Mouse (Mus musculus) heart, embryonic 11.5 days (tissue): ENCODE results near the gene Sympk. TPM values are rescaled to one million over a fixed set of nuclear protein-coding genes. Genes with fewer than 3 reads are reported as not detected.

ENCODE experiments used
- ATAC-seq: fragments of 200-750 bp; cut with Nextera tagmentation; replicated peaks from 2 replicates; pipeline ENCODE4 v1.8.0; 2017; ENCODE audit warnings: moderate library complexity; ENCODE audit not compliant: insufficient number of reproducible peaks, low FRiP score, low TSS enrichment
- H3K27ac ChIP-seq: fragments of 300-500 bp; sonication (generic); 2 replicates; pipeline ENCODE4 v1.5.1; 2014; ENCODE audit warnings: mild to moderate bottlenecking, low read depth, low read length
- H3K27me3 ChIP-seq: fragments of 300-500 bp; sonication (generic); 2 replicates; pipeline ENCODE4 v1.6.1; 2014; ENCODE audit warnings: mild to moderate bottlenecking, low read length, mixed read lengths; ENCODE audit not compliant: control insufficient read depth, insufficient read depth
- H3K36me3 ChIP-seq: fragments of 300-500 bp; sonication (generic); 2 replicates; pipeline ENCODE4 v1.6.1; 2014; ENCODE audit warnings: mild to moderate bottlenecking, low read length, moderate library complexity, mixed read lengths; ENCODE audit not compliant: control insufficient read depth, insufficient read depth
- H3K4me1 ChIP-seq: fragments of 300-500 bp; sonication (generic); 2 replicates; pipeline ENCODE4 v1.6.1; 2014; ENCODE audit warnings: low read length; ENCODE audit not compliant: control insufficient read depth, insufficient read depth
- H3K4me2 ChIP-seq: fragments of 300-500 bp; sonication (generic); 2 replicates; pipeline ENCODE4 v1.6.1; 2014; ENCODE audit warnings: mild to moderate bottlenecking, moderate library complexity
- H3K4me3 ChIP-seq: fragments of 300-500 bp; sonication (generic); 2 replicates; pipeline ENCODE4 v1.5.1; 2014; ENCODE audit warnings: low read depth, low read length
- H3K9ac ChIP-seq: fragments of 300-500 bp; sonication (generic); 2 replicates; pipeline ENCODE4 v1.6.1; 2014; ENCODE audit warnings: mild to moderate bottlenecking, low read depth, low read length, moderate library complexity
- H3K9me3 ChIP-seq: fragments of 300-500 bp; sonication (generic); replicated peaks from 2 replicates; pipeline ENCODE4 v1.6.1; 2016; ENCODE audit warnings: low read length; ENCODE audit not compliant: control insufficient read depth
- WGBS: fragments of 180-500 bp; shearing (Covaris S2); extraction: QIAGEN DNeasy Blood & Tissue Kit; methylation state at CpG from one replicate; pipeline ENCODE4 v1.1.7; 2014; ENCODE audit not compliant: insufficient replicate concordance; 5-methylcytosine and 5-hydroxymethylcytosine counted together
- polyA plus RNA-seq: library from polyadenylated mRNA; unstranded; fragments of >200 nt; fragmentation: Nextera tagmentation; extraction: Ambion mirVana; gene quantifications from 2 replicates; pipeline ENCODE4 v1.2.1, GENCODE M21; 2014

Sympk gene
- polyA plus RNA-seq, 1 experiment from 2014 or later = 17.6 TPM

- ATAC-seq = peak; percentile 1; the same call in 1 of the 2 replicates
Observed at GRCm38 (mm10) chr7:18991660-18992293, 32.4 kb upstream of the Sympk start.

GRCm38 (mm10) chr7:18992294-18992675 is 31.9 kb upstream of the Sympk start:
- H3K36me3 ChIP-seq = no peaks in the 10 kb centered on the region
- no peak for ATAC-seq
- H3K4me1 ChIP-seq = peaks cover 12% of the 10 kb centered on the region; the same call in 1 of the 2 replicates
- H3K4me3 ChIP-seq = peak overlapping the region; percentile 48
- peak overlapping the region; percentile 73 for H3K4me2 ChIP-seq
- H3K27ac ChIP-seq = no peak overlapping the region
- H3K27me3 ChIP-seq = peaks cover 26% of the 10 kb centered on the region
- H3K9me3 ChIP-seq = no peaks in the 10 kb centered on the region
- peak overlapping the region; percentile 65 for H3K9ac ChIP-seq
- WGBS = 2% methylated on average over 31 of the region's 31 CpGs

More at GRCm38 (mm10) chr7:18991660-18992293, 32.4 kb upstream of the Sympk start:
- Histone ChIP-seq H3K4me1 (peaks cover 12% of the 10 kb centered on the region; the same call in 1 of the 2 replicates), H3K4me3 (peak overlapping the region; percentile 48), H3K4me2 (peak overlapping the region; percentile 73), H3K36me3 (no peaks in the 10 kb centered on the region), H3K27me3 (peaks cover 26% of the 10 kb centered on the region), H3K9ac (peak overlapping the region; percentile 65), H3K9me3 (no peaks in the 10 kb centered on the region), H3K27ac (no peak overlapping the region)
- WGBS = under 1% methylated on average over 59 of the region's 59 CpGs

GRCm38 (mm10) chr7:18993036-18993435 is 31.1 kb upstream of the Sympk start:
- Histone ChIP-seq H3K4me1 (peaks cover 12% of the 10 kb centered on the region; the same call in 1 of the 2 replicates), H3K9ac (no peak overlapping the region), H3K36me3 (no peaks in the 10 kb centered on the region), H3K9me3 (no peaks in the 10 kb centered on the region), H3K4me2 (no peak overlapping the region), H3K27me3 (peaks cover 26% of the 10 kb centered on the region), H3K27ac (no peak overlapping the region), H3K4me3 (no peak overlapping the region)
- no peak for ATAC-seq
- WGBS = 86% methylated on average over 5 of the region's 5 CpGs

- peaks cover 4% of the 10 kb centered on the region; the same call in 1 of the 2 replicates for H3K27me3 ChIP-seq
- H3K4me1 ChIP-seq = peaks cover 5% of the 10 kb centered on the region; the same call in 1 of the 2 replicates
- WGBS = 43% methylated on average over 9 of the region's 9 CpGs
- no peak for ATAC-seq
- H3K27ac ChIP-seq = no peak overlapping the region
- no peaks in the 10 kb centered on the region for H3K9me3 ChIP-seq
- H3K36me3 ChIP-seq = no peaks in the 10 kb centered on the region
- H3K9ac ChIP-seq = no peak overlapping the region
- H3K4me2 ChIP-seq = no peak overlapping the region
- no peak overlapping the region for H3K4me3 ChIP-seq
Observed at GRCm38 (mm10) chr7:18998835-18999234, 25.3 kb upstream of the Sympk start.

GRCm38 (mm10) chr7:19000421-19000820 is 23.8 kb upstream of the Sympk start:
- H3K4me1 ChIP-seq = peaks cover 16% of the 10 kb centered on the region
- no peaks in the 10 kb centered on the region for H3K27me3 ChIP-seq
- H3K27ac ChIP-seq = peak overlapping the region; percentile 37
- no peaks in the 10 kb centered on the region for H3K9me3 ChIP-seq
- no peak for ATAC-seq
- H3K36me3 ChIP-seq = 0 out of 2 replicates have a peak, but pooled peaks cover 2% of the 10 kb centered on the region
- WGBS = 40% methylated on average over 10 of the region's 10 CpGs
- H3K4me3 ChIP-seq = peak overlapping the region; percentile 50
- H3K9ac ChIP-seq = peak overlapping the region; percentile 78
- H3K4me2 ChIP-seq = peak overlapping the region; percentile 68

GRCm38 (mm10) chr7:19001066-19001806 is 22.9 kb upstream of the Sympk start:
- ATAC-seq = no peak
- Histone ChIP-seq H3K27me3 (no peaks in the 10 kb centered on the region), H3K4me3 (peak overlapping the region; percentile 50), H3K36me3 (0 out of 2 replicates have a peak, but pooled peaks cover 6% of the 10 kb centered on the region), H3K27ac (peak overlapping the region; percentile 37), H3K9me3 (no peaks in the 10 kb centered on the region), H3K4me2 (peak overlapping the region; percentile 68), H3K4me1 (peaks cover 24% of the 10 kb centered on the region), H3K9ac (peak overlapping the region; percentile 78)
- 31% methylated on average over 18 of the region's 18 CpGs for WGBS

GRCm38 (mm10) chr7:19001807-19002085 is 22.4 kb upstream of the Sympk start:
- Histone ChIP-seq H3K9me3 (no peaks in the 10 kb centered on the region), H3K27ac (peak overlapping the region; percentile 15; the same call in 1 of the 2 replicates), H3K27me3 (no peaks in the 10 kb centered on the region), H3K9ac (no peak overlapping the region), H3K36me3 (peaks cover 6% of the 10 kb centered on the region; the same call in 1 of the 2 replicates), H3K4me3 (0 out of 2 replicates have a peak overlapping the region, but pooled peaks have one; percentile 4), H3K4me1 (peaks cover 26% of the 10 kb centered on the region), H3K4me2 (peak overlapping the region; percentile 68)
- 67% methylated on average over 3 of the region's 3 CpGs for WGBS
- no peak for ATAC-seq

- ATAC-seq = no peak
- Histone ChIP-seq H3K27ac (peak overlapping the region; percentile 15; the same call in 1 of the 2 replicates), H3K4me3 (peak overlapping the region; percentile 4; the same call in 1 of the 2 replicates), H3K9ac (peak overlapping the region; percentile 80), H3K36me3 (peaks cover 10% of the 10 kb centered on the region; the same call in 1 of the 2 replicates), H3K4me1 (peaks cover 29% of the 10 kb centered on the region), H3K27me3 (no peaks in the 10 kb centered on the region), H3K4me2 (peak overlapping the region; percentile 75), H3K9me3 (no peaks in the 10 kb centered on the region)
- WGBS = 30% methylated on average over 4 of the region's 4 CpGs
Observed at GRCm38 (mm10) chr7:19002115-19002514, 22.1 kb upstream of the Sympk start.
